Mouse (Mus musculus) kidney, adult 18-20 months (tissue): Measurements from ENCODE around the gene Gsdma2.

Source experiments
- DNase-seq: peaks from one replicate; pipeline ENCODE4 v3.0.0; 2021

Gsdma2 gene

GRCm38 (mm10) chr11:98702323-98702722 lies 55.8 kb downstream of the Gsdma2 start:
- DNase-seq = no peak

- no peak for DNase-seq
Observed at GRCm38 (mm10) chr11:98705021-98705420, 58.5 kb downstream of the Gsdma2 start.
